Mouse (Mus musculus): ENCODE results near the gene Traf6. TPM values are rescaled to one million over a fixed set of nuclear protein-coding genes. Genes with fewer than 3 reads are reported as not detected.

Traf6 gene
- polyA plus RNA-seq, 1 experiment, result 6.7 TPM

DNA sequence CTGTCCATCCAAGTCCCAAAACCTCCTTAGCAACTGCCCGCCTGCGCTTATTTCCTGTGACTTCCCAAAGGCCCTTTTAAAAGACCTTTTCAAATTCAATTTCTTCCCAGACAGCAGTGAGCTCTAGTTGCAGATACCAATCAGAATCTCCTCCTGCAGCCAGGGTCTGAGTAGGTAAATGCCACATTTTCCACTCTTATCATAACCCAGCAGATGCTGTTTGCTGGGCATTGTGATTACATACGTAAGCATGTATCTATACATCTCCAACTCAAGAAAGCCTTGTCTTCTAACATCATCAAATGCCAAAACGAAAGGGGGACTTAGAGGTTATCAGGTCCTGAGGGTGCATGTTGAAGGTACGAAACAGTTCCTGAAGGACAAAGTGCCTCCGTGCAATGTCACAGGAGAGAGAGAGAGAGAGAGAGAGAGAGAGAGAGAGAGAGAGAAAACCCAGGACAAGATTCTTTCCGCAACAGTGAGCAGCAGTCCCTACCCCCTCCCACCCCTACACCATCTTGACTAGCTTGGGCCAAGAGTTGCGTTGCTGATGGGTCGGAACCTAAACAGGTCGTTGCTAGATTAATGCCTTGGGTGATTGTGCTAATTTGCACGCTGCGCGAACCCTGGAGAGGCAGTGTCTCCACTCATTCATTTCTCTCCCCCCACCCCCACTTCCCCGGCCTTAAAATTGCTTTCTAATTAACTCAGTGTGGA is 25.9 kb upstream of the Traf6 start:
- WGBS, result 41% methylated on average over 14 of the region's 14 CpGs
- no peak for TF ChIP-seq CTCF (IDR thresholded peaks at IDR 0.05; ENCODE audit: control insufficient read depth, insufficient read depth, low read length)
- no peak for TF ChIP-seq POLR2A (IDR thresholded peaks at IDR 0.05; ENCODE audit: borderline replicate concordance, control insufficient read depth, low read depth, low read length)
- Histone ChIP-seq H3K4me1 (ENCODE audit: control insufficient read depth, insufficient read depth, low read length) (no peaks in the 10 kb centered on the region; the same call in 1 of the 2 replicates), H3K4me3 (replicated peaks; ENCODE audit: control insufficient read depth, low read depth, low read length) (no peak overlapping the region), H3K27ac (ENCODE audit: control insufficient read depth, insufficient read depth, low read depth, low read length, poor library complexity) (no peak overlapping the region)

DNA sequence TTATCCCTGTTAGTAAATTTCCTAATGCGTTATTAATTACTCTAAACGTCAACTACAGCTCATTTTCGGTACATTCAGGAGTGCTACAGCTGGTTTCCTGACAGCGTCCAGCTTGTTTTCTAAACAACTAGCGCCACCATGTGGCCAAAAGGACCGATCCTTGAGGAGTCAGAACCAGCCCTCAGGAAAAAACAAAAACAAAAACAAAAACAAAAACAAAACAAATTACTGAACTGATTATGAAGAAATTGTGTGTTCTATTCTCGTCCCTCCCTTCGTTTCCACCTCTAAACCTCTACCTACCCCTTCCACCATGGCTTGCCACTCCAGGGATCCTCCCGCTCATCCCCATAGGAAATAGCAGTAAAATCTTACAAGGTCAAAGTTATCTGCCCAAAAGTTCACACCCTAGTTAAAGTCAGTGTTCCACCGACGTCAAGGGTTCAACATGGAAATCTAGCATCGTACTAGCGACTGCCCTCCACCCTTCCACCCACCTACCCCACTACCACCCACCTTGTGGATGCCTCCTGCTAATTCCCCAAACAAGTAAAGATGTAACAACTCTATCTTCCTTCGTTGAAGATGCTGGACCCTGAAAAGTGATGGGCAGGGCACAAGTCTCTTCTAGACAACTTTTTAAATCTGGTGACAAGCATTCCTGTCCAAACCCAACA is 25.2 kb upstream of the Traf6 start:
- no peak overlapping the region for H3K4me3 ChIP-seq (replicated peaks; ENCODE audit: control insufficient read depth, low read depth, low read length)
- peak; percentile 59 for TF ChIP-seq CTCF (IDR thresholded peaks at IDR 0.05; ENCODE audit: control insufficient read depth, insufficient read depth, low read length)
- TF ChIP-seq POLR2A (IDR thresholded peaks at IDR 0.05; ENCODE audit: borderline replicate concordance, control insufficient read depth, low read depth, low read length), result no peak
- H3K4me1 ChIP-seq (ENCODE audit: control insufficient read depth, insufficient read depth, low read length), result no peaks in the 10 kb centered on the region; the same call in 1 of the 2 replicates
- 18% methylated on average over 14 of the region's 14 CpGs for WGBS
- H3K27ac ChIP-seq (ENCODE audit: control insufficient read depth, insufficient read depth, low read depth, low read length, poor library complexity), result no peak overlapping the region

DNA sequence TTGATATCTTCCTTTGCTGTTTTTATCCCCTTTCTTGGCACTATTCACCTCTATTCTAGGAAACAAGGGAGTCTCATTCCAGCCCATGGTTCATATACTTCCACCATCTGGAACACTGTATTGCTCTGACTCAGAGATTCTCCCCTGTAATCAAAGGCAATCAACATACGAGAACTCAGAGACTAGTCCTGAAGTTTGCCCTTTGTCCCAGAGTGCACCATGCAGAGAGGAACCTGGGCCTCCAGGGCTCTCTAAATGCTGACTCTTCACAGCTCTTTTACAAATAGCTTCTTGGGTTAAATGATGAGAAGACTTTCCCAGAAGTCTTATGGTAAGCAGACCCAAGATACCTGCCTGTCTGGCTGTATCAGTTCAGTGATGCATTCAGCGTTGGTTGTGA is 17.7 kb upstream of the Traf6 start:
- no peak overlapping the region for H3K27ac ChIP-seq (ENCODE audit: control insufficient read depth, insufficient read depth, low read depth, low read length, poor library complexity)
- H3K4me3 ChIP-seq (replicated peaks; ENCODE audit: control insufficient read depth, low read depth, low read length), result no peak overlapping the region
- no peaks in the 10 kb centered on the region for H3K4me1 ChIP-seq (ENCODE audit: control insufficient read depth, insufficient read depth, low read length)
- no peak for TF ChIP-seq CTCF (IDR thresholded peaks at IDR 0.05; ENCODE audit: control insufficient read depth, insufficient read depth, low read length)
- no peak for TF ChIP-seq POLR2A (IDR thresholded peaks at IDR 0.05; ENCODE audit: borderline replicate concordance, control insufficient read depth, low read depth, low read length)
- 83% methylated on average over 2 of the region's 2 CpGs for WGBS

DNA sequence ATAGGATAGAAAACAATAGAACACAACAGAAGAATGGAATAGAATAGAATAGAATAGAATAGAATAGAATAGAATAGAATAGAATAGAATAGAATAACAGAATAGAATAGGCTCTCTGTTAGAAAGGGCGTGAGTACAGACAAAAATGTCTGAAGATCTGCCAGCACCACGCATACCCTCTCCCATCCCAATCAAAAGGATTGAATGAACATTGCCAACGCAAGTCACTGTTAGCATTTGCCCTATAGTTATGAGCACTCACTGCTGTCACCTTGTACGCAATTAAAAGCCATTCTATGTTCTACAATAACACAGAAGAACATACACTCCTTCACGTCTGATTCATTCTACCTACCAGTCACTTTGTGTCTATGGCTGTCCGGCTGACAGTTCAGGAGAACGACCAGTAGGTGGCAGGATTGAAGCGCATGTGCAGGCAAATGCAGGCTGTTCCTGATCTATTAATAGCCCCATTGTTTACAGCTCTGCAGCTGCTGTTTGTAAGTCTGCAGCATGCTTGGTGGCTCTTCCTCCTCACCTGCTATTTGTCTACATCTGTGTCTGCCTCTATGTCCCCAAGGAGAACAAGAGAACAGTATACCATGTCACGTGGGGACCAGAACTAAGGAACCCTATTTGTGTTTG is 13.0 kb upstream of the Traf6 start:
- no peaks in the 10 kb centered on the region for H3K4me1 ChIP-seq (ENCODE audit: control insufficient read depth, insufficient read depth, low read length)
- TF ChIP-seq CTCF (IDR thresholded peaks at IDR 0.05; ENCODE audit: control insufficient read depth, insufficient read depth, low read length), result peak; percentile 86
- TF ChIP-seq POLR2A (IDR thresholded peaks at IDR 0.05; ENCODE audit: borderline replicate concordance, control insufficient read depth, low read depth, low read length), result no peak
- WGBS, result 31% methylated on average over 9 of the region's 9 CpGs
- no peak overlapping the region for H3K27ac ChIP-seq (ENCODE audit: control insufficient read depth, insufficient read depth, low read depth, low read length, poor library complexity)
- no peak overlapping the region for H3K4me3 ChIP-seq (replicated peaks; ENCODE audit: control insufficient read depth, low read depth, low read length)

DNA sequence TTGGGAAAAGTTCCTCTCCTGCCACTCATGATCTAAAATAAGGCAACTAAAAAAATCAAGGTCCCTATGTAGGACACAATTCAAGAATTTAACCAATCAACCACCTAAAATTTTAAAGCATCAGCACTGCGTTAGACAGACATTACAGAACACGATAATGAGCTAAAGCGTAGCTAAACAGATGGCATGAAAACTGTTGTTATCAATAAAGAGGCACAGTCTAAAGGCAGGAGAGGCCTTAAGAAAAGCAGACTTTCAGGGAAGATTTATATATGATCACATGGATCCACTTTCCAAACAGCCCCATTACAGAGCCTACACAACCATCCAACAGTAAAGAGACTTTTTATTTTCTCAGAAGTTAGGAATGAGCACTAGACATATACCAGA is 12.5 kb upstream of the Traf6 start:
- 92% methylated on average over 3 of the region's 3 CpGs for WGBS
- no peak for TF ChIP-seq CTCF (IDR thresholded peaks at IDR 0.05; ENCODE audit: control insufficient read depth, insufficient read depth, low read length)
- no peak for TF ChIP-seq POLR2A (IDR thresholded peaks at IDR 0.05; ENCODE audit: borderline replicate concordance, control insufficient read depth, low read depth, low read length)
- H3K4me1 ChIP-seq (ENCODE audit: control insufficient read depth, insufficient read depth, low read length), result no peaks in the 10 kb centered on the region
- no peak overlapping the region for H3K4me3 ChIP-seq (replicated peaks; ENCODE audit: control insufficient read depth, low read depth, low read length)
- no peak overlapping the region for H3K27ac ChIP-seq (ENCODE audit: control insufficient read depth, insufficient read depth, low read depth, low read length, poor library complexity)

DNA sequence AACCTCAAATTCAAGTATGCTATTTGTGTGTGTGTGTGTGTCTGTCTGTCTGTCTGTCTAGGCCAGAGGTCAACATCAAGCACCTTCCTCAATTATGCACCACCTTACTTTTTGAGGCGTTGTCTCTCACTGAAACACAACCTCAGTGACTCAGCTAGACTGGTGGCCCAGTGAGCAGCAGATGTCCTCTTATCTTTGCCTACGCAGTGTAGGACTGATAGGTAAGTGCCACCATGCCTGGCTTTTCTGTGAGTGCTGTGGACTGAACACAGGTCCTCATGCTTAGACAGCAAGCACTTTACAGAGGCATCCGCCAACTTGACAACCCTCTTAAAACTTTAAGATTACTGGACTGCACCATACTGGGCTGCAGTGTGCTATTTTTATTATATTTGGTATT is 9.5 kb upstream of the Traf6 start:
- no peak overlapping the region for H3K4me3 ChIP-seq (replicated peaks; ENCODE audit: control insufficient read depth, low read depth, low read length)
- TF ChIP-seq CTCF (IDR thresholded peaks at IDR 0.05; ENCODE audit: control insufficient read depth, insufficient read depth, low read length), result no peak
- TF ChIP-seq POLR2A (IDR thresholded peaks at IDR 0.05; ENCODE audit: borderline replicate concordance, control insufficient read depth, low read depth, low read length), result no peak
- WGBS, result 76% methylated on average over 3 of the region's 3 CpGs
- H3K27ac ChIP-seq (ENCODE audit: control insufficient read depth, insufficient read depth, low read depth, low read length, poor library complexity), result no peak overlapping the region
- H3K4me1 ChIP-seq (ENCODE audit: control insufficient read depth, insufficient read depth, low read length), result no peaks in the 10 kb centered on the region

DNA sequence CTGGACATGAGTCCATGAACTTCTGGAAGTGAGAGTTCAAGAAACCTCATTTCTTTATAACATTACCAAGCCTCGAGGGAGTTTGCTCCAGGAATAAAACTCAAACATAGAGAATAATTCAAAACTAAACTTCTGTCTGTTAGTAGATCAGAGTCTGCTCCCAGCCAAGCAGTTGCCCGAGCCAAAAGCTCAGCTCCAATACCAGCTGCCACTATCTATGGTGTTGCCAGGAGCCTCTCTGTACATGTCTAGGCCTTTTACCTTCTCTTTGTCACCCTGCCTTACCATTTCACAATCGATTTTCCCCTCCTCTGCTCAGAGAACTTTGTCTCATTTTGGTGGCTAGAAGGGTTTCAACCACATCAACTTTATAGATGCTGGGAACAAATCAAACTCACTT is 4.7 kb upstream of the Traf6 start:
- 64% methylated on average over 3 of the region's 3 CpGs for WGBS
- Histone ChIP-seq H3K27ac (ENCODE audit: control insufficient read depth, insufficient read depth, low read depth, low read length, poor library complexity) (no peak overlapping the region), H3K4me3 (replicated peaks; ENCODE audit: control insufficient read depth, low read depth, low read length) (no peak overlapping the region), H3K4me1 (ENCODE audit: control insufficient read depth, insufficient read depth, low read length) (no peaks in the 10 kb centered on the region)
- TF ChIP-seq POLR2A (IDR thresholded peaks at IDR 0.05; ENCODE audit: borderline replicate concordance, control insufficient read depth, low read depth, low read length), result no peak
- no peak for TF ChIP-seq CTCF (IDR thresholded peaks at IDR 0.05; ENCODE audit: control insufficient read depth, insufficient read depth, low read length)

DNA sequence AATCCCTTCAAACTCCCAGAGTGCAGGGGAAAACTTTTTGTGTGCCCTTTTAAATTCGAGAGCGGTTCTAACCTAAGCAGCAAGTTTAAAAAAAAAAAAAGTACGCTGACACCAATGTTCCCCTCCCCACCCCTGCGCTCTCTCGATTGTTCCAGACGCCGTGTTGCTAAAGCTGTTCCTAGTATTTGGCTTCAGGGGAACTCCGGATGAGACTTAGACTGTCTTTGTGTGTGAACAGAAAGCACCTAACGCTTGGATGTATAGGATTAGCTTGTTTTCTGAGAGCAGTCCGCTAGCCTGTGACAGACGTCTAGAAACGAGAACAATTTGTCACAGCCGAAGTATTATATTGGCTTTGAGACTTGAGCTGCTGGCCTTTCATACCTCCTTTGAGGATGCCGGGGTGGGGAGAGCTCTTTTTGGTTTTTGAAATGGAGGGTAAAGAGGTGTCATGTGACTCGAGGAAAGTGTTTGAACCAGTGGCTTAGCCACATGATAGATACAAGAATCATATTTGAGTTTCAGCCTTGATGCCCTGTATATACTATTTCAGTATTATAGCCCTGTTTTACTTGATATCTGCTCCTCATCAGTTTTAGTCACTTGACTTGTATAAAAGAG is 1.0 kb downstream of the Traf6 start:
- no peak overlapping the region for H3K27ac ChIP-seq (ENCODE audit: control insufficient read depth, insufficient read depth, low read depth, low read length, poor library complexity)
- H3K4me1 ChIP-seq (ENCODE audit: control insufficient read depth, insufficient read depth, low read length), result no peaks in the 10 kb centered on the region
- 3% methylated on average over 15 of the region's 15 CpGs for WGBS
- TF ChIP-seq POLR2A (IDR thresholded peaks at IDR 0.05; ENCODE audit: borderline replicate concordance, control insufficient read depth, low read depth, low read length) (no peak), CTCF (IDR thresholded peaks at IDR 0.05; ENCODE audit: control insufficient read depth, insufficient read depth, low read length) (no peak)
- peak overlapping the region; percentile 94 for H3K4me3 ChIP-seq (replicated peaks; ENCODE audit: control insufficient read depth, low read depth, low read length)
